Mouse (Mus musculus) hindbrain, embryonic 15.5 days (tissue): Measurements from ENCODE around the gene Miga2. TPM values are rescaled to one million over a fixed set of nuclear protein-coding genes. Genes with fewer than 3 reads are reported as not detected.

Experiments
- ATAC-seq: fragments of 200-750 bp; cut with Nextera tagmentation; 2 replicates; pipeline ENCODE4 v1.8.0; 2017; ENCODE audit warnings: low read depth, moderate number of reproducible peaks, moderate TSS enrichment; ENCODE audit not compliant: low FRiP score
- H3K27ac ChIP-seq: fragments of 300-500 bp; sonication (generic); replicated peaks from 2 replicates; pipeline ENCODE4 v1.5.1; 2015; ENCODE audit warnings: mild to moderate bottlenecking, inconsistent platforms
- H3K27me3 ChIP-seq: fragments of 300-500 bp; sonication (generic); 2 replicates; pipeline ENCODE4 v1.6.1; 2015; ENCODE audit warnings: control low read depth, inconsistent platforms
- H3K36me3 ChIP-seq: fragments of 300-500 bp; sonication (generic); 2 replicates; pipeline ENCODE4 v1.6.1; 2015; ENCODE audit warnings: control low read depth, inconsistent platforms
- H3K4me1 ChIP-seq: fragments of 300-500 bp; sonication (generic); replicated peaks from 2 replicates; pipeline ENCODE4 v1.6.1; 2015; ENCODE audit warnings: control low read depth, inconsistent platforms
- H3K4me2 ChIP-seq: fragments of 300-500 bp; sonication (generic); 2 replicates; pipeline ENCODE4 v1.6.1; 2015; ENCODE audit warnings: moderate library complexity, mild to moderate bottlenecking, inconsistent platforms
- H3K4me3 ChIP-seq: fragments of 300-500 bp; sonication (generic); 2 replicates; pipeline ENCODE4 v1.5.1; 2015; ENCODE audit warnings: mild to moderate bottlenecking, inconsistent platforms
- H3K9ac ChIP-seq: fragments of 300-500 bp; sonication (generic); 2 replicates; pipeline ENCODE4 v1.6.1; 2015; ENCODE audit warnings: inconsistent platforms
- H3K9me3 ChIP-seq: fragments of 300-500 bp; sonication (generic); 2 replicates; pipeline ENCODE4 v1.6.1; 2016; ENCODE audit warnings: control low read depth, inconsistent platforms
- WGBS: fragments of 180-500 bp; shearing (Covaris S2); methylation state at CpG from one replicate; pipeline ENCODE4 v1.1.7; 2015; 5-methylcytosine and 5-hydroxymethylcytosine counted together
- polyA plus RNA-seq: library from polyadenylated mRNA; unstranded; fragments of >200 nt; fragmentation: Nextera tagmentation; extraction: Ambion mirVana; gene quantifications from 2 replicates; pipeline ENCODE4 v1.2.1, GENCODE M21; 2015

Miga2 gene
- polyA plus RNA-seq = 35.0 and 36.0 TPM in 2 replicates

- H3K36me3 ChIP-seq = peaks cover 19% of the 10 kb centered on the region
These were observed at the start of gene Miga2 for GRCm38 (mm10) chr2:30363773-30364650. Gene Miga2 (plus strand): TSS chr2:30364233.

GRCm38 (mm10) chr2:30316136-30316535 is 47.9 kb upstream of the Miga2 start:
- H3K36me3 ChIP-seq = peaks cover 84% of the 10 kb centered on the region
- 96% methylated on average over 4 of the region's 4 CpGs for WGBS
- H3K9ac ChIP-seq = no peak overlapping the region
- ATAC-seq = no peak
- H3K4me3 ChIP-seq = no peak overlapping the region
- no peaks in the 10 kb centered on the region for H3K4me1 ChIP-seq
- H3K4me2 ChIP-seq = no peak overlapping the region
- no peaks in the 10 kb centered on the region for H3K27me3 ChIP-seq
- no peaks in the 10 kb centered on the region for H3K9me3 ChIP-seq
- H3K27ac ChIP-seq = no peak overlapping the region

More at GRCm38 (mm10) chr2:30363773-30364650, at the start of gene Miga2:
- Histone ChIP-seq H3K9me3 (no peaks in the 10 kb centered on the region), H3K4me1 (peaks cover 25% of the 10 kb centered on the region), H3K4me2 (peak within 1 kb of the TSS; percentile 87), H3K27me3 (no peaks in the 10 kb centered on the region), H3K27ac (peak within 1 kb of the TSS; percentile 87), H3K9ac (peak within 1 kb of the TSS; percentile 81), H3K4me3 (peak within 1 kb of the TSS; percentile 72)
- peak; percentile 99 for ATAC-seq
- WGBS = under 1% methylated on average over 54 of the region's 54 CpGs

DNA sequence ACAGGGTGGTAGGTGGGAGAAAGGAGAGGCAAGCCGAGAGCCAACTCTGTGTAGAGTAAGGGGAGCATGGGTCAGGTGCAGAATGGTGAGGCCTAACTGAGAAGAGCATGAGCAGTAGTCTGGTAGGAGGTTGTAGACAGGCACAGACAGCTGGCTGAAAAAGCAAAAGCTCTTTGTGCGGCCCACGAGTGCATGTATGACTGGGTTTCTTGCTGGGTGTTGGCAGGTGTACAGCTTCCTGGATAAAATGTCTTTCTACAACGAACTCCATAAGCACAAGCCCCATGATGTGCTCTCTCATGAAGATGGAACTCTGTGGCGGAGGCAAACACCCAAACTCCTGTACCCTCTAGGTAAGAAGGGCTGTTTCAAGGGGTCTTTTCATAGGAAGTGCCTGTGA is 47.1 kb upstream of the Miga2 start:
- H3K36me3 ChIP-seq = peaks cover 87% of the 10 kb centered on the region
- WGBS = 95% methylated on average over 5 of the region's 5 CpGs
- no peaks in the 10 kb centered on the region for H3K9me3 ChIP-seq
- no peak overlapping the region for H3K4me3 ChIP-seq
- no peak overlapping the region for H3K9ac ChIP-seq
- H3K4me1 ChIP-seq = no peaks in the 10 kb centered on the region
- no peak overlapping the region for H3K4me2 ChIP-seq
- no peak for ATAC-seq
- no peaks in the 10 kb centered on the region for H3K27me3 ChIP-seq
- H3K27ac ChIP-seq = no peak overlapping the region

DNA sequence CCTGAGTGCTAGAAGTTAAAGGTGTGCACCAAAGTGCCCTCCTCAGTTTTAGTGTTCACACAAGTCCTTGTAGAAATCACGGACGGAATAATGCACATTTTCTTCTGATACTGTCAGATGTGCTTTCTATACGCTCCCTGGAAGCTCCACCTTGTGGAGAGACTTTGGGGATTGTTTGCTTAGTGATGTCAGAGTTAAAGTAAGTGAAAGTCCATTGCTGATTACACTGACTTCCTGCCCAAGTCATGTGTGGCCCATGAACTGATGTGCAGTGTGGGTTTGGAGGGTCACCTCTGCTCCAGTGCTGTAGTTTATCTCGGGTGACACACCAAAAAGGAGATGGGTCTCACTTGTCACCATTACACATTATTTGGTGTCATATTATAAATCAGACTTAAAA is 44.8 kb upstream of the Miga2 start:
- Histone ChIP-seq H3K4me3 (no peak overlapping the region), H3K27me3 (no peaks in the 10 kb centered on the region), H3K9ac (no peak overlapping the region), H3K27ac (no peak overlapping the region), H3K4me2 (no peak overlapping the region), H3K4me1 (no peaks in the 10 kb centered on the region), H3K9me3 (no peaks in the 10 kb centered on the region), H3K36me3 (peaks cover 87% of the 10 kb centered on the region)
- 93% methylated on average over 4 of the region's 4 CpGs for WGBS
- no peak for ATAC-seq

DNA sequence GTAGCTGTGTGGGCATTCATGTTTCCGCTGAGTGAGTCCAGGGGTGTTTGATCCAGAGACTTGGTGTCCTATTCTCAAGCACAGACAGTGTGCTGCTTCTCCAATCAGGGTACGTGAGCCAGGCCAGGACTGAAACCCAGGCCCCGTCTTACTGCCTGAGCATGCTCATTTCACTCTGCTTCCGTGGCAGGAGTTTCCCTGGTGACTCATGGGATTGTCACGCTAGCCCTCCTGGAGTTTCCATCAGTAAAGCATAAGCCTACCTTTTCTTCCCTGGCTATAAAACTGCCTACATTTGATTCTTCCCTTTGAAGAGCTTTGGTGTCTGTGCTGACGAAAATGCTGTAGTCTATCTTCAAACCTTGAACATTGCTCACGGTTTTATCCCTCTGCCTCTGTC is 40.9 kb upstream of the Miga2 start:
- WGBS = 91% methylated on average over 7 of the region's 7 CpGs
- Histone ChIP-seq H3K9me3 (no peaks in the 10 kb centered on the region), H3K9ac (no peak overlapping the region), H3K4me1 (no peaks in the 10 kb centered on the region), H3K4me3 (no peak overlapping the region), H3K4me2 (no peak overlapping the region), H3K27me3 (no peaks in the 10 kb centered on the region), H3K27ac (no peak overlapping the region), H3K36me3 (peaks cover 88% of the 10 kb centered on the region)
- no peak for ATAC-seq

GRCm38 (mm10) chr2:30325296-30325695 is 38.7 kb upstream of the Miga2 start:
- H3K9ac ChIP-seq = no peak overlapping the region
- H3K36me3 ChIP-seq = peaks cover 93% of the 10 kb centered on the region
- H3K4me1 ChIP-seq = no peaks in the 10 kb centered on the region
- no peak overlapping the region for H3K4me2 ChIP-seq
- ATAC-seq = no peak
- no peak overlapping the region for H3K27ac ChIP-seq
- H3K9me3 ChIP-seq = no peaks in the 10 kb centered on the region
- no peak overlapping the region for H3K4me3 ChIP-seq
- H3K27me3 ChIP-seq = no peaks in the 10 kb centered on the region
- 97% methylated on average over 5 of the region's 5 CpGs for WGBS

GRCm38 (mm10) chr2:30327276-30327675 is 36.8 kb upstream of the Miga2 start:
- no peaks in the 10 kb centered on the region for H3K27me3 ChIP-seq
- WGBS = 95% methylated on average over 7 of the region's 7 CpGs
- peaks cover 94% of the 10 kb centered on the region for H3K36me3 ChIP-seq
- H3K4me1 ChIP-seq = no peaks in the 10 kb centered on the region
- no peak overlapping the region for H3K9ac ChIP-seq
- H3K9me3 ChIP-seq = no peaks in the 10 kb centered on the region
- no peak overlapping the region for H3K4me2 ChIP-seq
- no peak for ATAC-seq
- no peak overlapping the region for H3K27ac ChIP-seq
- no peak overlapping the region for H3K4me3 ChIP-seq

GRCm38 (mm10) chr2:30328791-30329190 is 35.2 kb upstream of the Miga2 start:
- WGBS = 90% methylated on average over 3 of the region's 3 CpGs
- no peaks in the 10 kb centered on the region for H3K9me3 ChIP-seq

DNA sequence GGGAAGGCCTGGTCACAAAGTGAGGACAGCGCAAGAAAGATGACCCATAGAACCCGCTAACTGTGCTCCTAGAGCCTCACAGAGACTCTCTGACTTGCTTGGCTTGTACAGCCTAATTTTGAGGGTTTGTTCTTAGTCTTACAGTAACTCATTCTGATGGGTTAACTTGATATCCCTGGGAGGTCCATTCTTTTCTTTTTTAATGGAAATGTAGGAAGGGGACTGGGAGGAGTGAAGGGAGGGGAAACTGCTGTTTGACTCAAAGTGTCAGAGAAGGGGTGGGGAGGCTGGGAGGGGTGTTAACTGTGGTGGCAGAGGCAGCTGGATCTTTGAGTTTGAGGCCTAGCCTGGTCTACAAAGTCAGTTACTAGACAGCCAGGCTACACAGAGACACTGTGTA is 28.7 kb upstream of the Miga2 start:
- Histone ChIP-seq H3K9ac (no peak overlapping the region), H3K27ac (no peak overlapping the region), H3K4me2 (no peak overlapping the region), H3K27me3 (no peaks in the 10 kb centered on the region), H3K4me1 (no peaks in the 10 kb centered on the region), H3K4me3 (no peak overlapping the region), H3K9me3 (no peaks in the 10 kb centered on the region), H3K36me3 (peaks cover 90% of the 10 kb centered on the region)
- 91% methylated on average over 2 of the region's 2 CpGs for WGBS
- ATAC-seq = no peak

More at GRCm38 (mm10) chr2:30328791-30329190, 35.2 kb upstream of the Miga2 start:
- Histone ChIP-seq H3K36me3 (peaks cover 94% of the 10 kb centered on the region), H3K4me2 (no peak overlapping the region), H3K4me1 (no peaks in the 10 kb centered on the region), H3K9ac (no peak overlapping the region), H3K27me3 (no peaks in the 10 kb centered on the region), H3K27ac (no peak overlapping the region), H3K4me3 (no peak overlapping the region)
- ATAC-seq = no peak

GRCm38 (mm10) chr2:30336174-30336915 is 27.7 kb upstream of the Miga2 start:
- Histone ChIP-seq H3K4me1 (no peaks in the 10 kb centered on the region), H3K9me3 (no peaks in the 10 kb centered on the region), H3K27me3 (no peaks in the 10 kb centered on the region), H3K36me3 (peaks cover 87% of the 10 kb centered on the region), H3K27ac (no peak overlapping the region), H3K4me2 (no peak overlapping the region), H3K9ac (no peak overlapping the region), H3K4me3 (no peak overlapping the region)
- no peak for ATAC-seq
- WGBS = 81% methylated on average over 16 of the region's 16 CpGs

GRCm38 (mm10) chr2:30337179-30337578 is 26.9 kb upstream of the Miga2 start:
- no peak overlapping the region for H3K4me3 ChIP-seq
- H3K27me3 ChIP-seq = no peaks in the 10 kb centered on the region
- no peaks in the 10 kb centered on the region for H3K4me1 ChIP-seq
- no peak overlapping the region for H3K4me2 ChIP-seq
- H3K36me3 ChIP-seq = peaks cover 87% of the 10 kb centered on the region
- no peak overlapping the region for H3K27ac ChIP-seq
- ATAC-seq = no peak
- H3K9me3 ChIP-seq = no peaks in the 10 kb centered on the region
- no peak overlapping the region for H3K9ac ChIP-seq
- WGBS = 89% methylated on average over 12 of the region's 12 CpGs

- no peak for ATAC-seq
- Histone ChIP-seq H3K36me3 (peaks cover 82% of the 10 kb centered on the region), H3K9ac (no peak overlapping the region), H3K27ac (no peak overlapping the region), H3K4me2 (no peak overlapping the region), H3K27me3 (no peaks in the 10 kb centered on the region), H3K4me1 (no peaks in the 10 kb centered on the region), H3K4me3 (no peak overlapping the region), H3K9me3 (no peaks in the 10 kb centered on the region)
- WGBS = 89% methylated on average over 3 of the region's 3 CpGs
These were observed 22.0 kb upstream of the Miga2 start for GRCm38 (mm10) chr2:30342061-30342460.
